Mouse (Mus musculus) kidney, postnatal 14 days (tissue): ENCODE results near the gene Cyth4.

Experiments
- DNase-seq: peaks from one replicate; pipeline ENCODE4 v3.0.0; 2022; ENCODE audit warnings: mixed read lengths

Gene Cyth4

DNA sequence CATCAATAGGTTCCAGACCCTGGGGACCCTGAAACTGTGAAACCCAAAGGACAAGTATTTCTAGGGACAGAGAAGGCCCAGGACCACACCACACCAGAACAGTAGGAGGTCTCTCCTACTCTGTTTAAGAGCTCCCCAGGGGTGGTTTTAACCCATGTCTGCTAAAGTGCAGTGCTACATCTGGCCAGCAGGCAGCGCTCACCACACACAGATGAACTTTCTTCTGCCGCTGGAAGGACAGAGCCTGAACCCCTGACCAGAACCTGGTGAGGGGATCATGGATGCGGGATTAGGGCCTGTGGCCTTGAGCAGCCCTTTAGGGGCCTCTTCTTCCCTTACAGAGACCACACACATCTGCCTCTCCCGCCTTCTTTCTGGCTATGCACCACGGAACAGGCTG is 26.6 kb downstream of the Cyth4 start:
- peak; percentile 77 for DNase-seq

GRCm38 (mm10) chr15:78624431-78624950 is 27.6 kb downstream of the Cyth4 start:
- DNase-seq, result peak; percentile 88

DNA sequence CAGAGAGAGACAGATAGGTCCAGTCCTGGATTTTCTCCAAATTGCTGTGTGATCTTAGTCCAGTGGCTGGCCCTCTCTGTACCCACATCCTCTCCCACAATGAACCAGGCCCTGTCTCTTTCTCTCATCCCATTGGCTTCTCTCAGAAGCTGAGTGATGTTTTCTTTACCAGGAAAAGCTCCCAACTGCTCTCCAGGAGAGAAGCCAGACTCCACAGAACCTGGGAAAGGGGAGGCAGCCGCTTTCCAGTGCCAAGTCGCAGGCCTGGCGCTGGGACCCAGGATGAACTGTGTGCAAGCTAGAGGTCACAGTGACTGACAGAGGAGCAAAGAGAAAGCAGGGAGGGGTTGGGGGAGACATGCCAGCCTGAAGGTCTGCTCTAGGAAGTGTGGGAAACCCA is 28.1 kb downstream of the Cyth4 start:
- DNase-seq, result no peak

- DNase-seq, result no peak
Observed at GRCm38 (mm10) chr15:78626285-78626684, 29.4 kb downstream of the Cyth4 start.

- DNase-seq, result no peak
Observed at GRCm38 (mm10) chr15:78632387-78632786, 35.5 kb downstream of the Cyth4 start.

- no peak for DNase-seq
Observed at GRCm38 (mm10) chr15:78633413-78633812, 36.6 kb downstream of the Cyth4 start.

DNA sequence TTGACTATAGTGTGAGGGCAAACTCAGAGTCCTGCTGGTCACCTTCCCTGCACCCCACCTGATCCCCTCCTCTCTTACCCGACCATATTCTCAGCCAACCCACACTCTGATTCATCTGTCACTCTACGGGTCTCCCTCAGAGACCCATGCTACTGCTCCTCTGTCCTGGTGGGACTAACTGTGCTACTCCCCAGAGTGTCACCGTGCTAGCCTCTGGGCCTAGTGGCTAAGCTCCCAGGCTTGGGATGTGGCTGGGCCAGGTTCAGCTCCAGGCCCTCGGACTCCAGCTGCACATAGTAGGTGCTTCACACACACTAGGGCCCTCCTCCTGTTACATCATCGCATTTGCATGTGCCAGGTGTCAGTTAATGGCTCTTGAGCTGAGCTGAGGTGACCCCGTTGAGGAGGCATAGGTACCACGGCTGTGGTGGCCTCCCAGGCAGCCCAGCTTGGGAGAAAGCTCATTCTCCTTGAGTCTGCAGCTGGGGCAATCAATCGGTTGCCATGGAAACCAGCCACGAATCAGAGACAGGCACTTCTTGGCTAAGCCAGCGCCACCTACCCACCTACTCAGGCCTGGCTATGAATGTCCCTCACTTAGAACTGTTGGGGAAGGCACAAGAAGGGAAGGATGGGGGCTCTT is 37.4 kb downstream of the Cyth4 start:
- DNase-seq, result no peak

DNA sequence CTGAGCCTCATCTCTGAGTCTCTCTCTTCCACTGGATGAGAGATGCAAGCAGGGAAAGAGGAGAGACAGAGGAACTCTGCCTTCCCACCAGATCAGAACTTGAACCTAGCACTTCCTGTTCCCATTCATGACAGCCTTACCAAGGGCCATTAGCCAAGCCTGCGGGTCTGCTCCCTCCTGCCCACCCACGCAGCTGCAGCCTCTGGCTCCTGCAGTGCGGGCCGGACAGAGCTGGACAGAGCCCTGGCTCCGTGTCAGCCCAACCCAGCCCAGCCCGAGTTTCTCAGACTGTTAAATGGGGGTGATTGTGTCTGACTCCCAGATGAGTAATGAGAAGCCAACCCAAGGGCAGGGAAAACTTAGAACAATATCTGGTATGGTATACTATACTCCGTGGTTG is 38.4 kb downstream of the Cyth4 start:
- peak; percentile 24 for DNase-seq

DNA sequence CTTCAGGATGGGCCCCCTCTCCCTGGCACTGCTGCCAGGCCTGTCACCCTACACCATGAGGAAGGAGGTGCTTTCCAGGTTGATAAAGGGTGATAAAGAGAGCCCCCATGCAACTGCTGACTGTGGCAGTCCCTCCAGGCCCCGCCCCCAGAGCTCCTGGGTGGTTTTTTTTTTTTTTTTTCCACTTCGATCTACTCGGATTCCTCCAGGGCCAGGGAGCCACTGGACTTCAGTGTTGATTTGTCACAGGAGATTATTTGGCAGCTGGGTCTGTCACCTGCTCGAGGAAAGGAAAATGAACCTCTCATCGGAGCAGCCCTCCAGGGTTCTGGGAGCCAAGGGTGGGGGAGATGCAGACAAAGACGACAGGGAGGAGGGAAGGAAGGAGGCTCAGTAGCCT is 46.8 kb downstream of the Cyth4 start:
- DNase-seq, result no peak

DNA sequence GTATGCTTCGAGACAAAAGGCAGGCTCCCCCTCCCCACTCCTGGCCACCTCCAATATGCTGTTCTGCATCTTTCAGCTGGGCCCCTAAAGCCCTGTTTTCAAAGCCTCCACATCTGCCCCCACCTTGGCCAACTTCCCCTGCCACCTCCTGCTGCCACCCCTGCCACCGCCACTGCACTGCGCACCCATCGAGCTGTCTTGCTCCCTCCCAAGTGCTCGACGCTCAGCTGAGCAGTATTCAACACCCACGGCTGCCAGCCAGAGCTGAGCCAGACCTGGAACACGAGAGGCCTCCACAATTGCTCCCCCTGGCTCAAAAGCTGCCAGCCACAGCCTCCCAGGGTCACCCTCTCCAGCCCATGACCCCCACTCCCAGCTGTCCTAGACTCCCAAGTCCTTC is 47.8 kb downstream of the Cyth4 start:
- no peak for DNase-seq

DNA sequence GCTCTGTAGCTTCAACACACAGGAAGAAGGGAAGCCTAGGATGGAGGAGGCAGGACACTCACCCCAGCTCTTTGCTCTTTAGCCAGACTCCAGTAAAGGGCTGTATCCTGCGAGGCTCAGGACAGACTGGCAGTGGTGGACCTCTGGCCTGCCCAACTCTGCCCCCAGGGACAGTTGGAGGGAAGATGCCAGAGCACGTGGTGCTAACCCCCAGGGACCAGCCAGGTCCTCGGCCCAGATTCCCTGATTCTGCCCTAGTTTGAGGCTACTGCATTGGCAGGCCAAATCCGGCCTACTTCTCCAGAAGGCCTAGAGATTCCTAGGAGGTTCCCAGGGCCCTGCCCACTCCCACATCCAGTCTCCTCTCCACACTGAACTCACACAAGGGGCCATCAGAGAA is 50.9 kb downstream of the Cyth4 start:
- no peak for DNase-seq

- DNase-seq, result no peak
Observed at GRCm38 (mm10) chr15:78651169-78651568, 54.3 kb downstream of the Cyth4 start.

- DNase-seq, result no peak
Observed at GRCm38 (mm10) chr15:78664268-78664667, 67.4 kb downstream of the Cyth4 start.

GRCm38 (mm10) chr15:78669221-78669871 is 72.5 kb downstream of the Cyth4 start:
- no peak for DNase-seq

- DNase-seq, result peak; percentile 37
Observed at GRCm38 (mm10) chr15:78670341-78670740, 73.5 kb downstream of the Cyth4 start.
